Mouse (Mus musculus): ENCODE results near the gene Fut9. TPM values are rescaled to one million over a fixed set of nuclear protein-coding genes. Genes with fewer than 3 reads are reported as not detected.

Gene Fut9
- polyA plus RNA-seq (2014; fragmentation: Nextera tagmentation; extraction: Ambion mirVana) = 0.05 and 0.08 TPM in 2 replicates

DNA sequence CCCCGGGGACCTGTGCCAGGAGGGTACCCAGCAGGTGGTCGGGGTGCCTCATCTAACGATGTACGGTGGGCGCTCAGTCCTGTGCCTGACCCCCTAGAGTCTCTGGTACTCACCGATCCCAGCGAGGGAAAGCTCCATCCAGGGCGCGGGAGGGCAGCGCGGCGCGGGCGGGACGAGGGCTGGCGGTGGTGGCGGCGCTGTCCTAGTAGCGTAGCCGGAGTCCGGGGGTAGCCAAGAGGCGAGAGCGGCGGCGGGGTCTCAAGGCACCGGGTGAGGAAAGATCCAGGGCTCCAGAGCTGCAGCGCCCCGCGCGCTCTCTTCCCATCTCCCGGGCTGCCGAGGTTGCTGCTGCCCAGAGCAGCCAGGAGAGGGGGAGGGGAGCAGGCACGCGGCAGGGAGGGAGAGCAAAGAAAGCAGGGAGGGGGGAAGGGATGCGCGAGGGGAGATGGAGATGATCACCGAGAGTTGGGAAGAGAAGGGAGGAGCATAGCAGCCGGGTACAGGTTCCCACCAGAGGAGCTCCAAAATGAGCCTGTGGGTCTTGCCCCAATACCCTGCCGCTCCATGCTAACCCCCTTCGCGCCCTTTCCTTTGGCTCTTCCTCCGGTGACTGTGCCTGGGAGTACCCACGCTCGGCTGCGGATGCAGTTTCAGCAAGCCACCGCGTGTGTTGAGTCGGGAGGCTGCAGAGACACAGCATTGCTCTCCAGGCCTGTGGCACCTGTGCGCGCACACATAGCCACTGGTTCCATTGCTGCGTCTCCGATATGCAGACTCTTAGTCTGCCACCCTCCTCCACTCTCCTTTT, at the start of gene Fut9:
Fut9 (minus strand) TSS at position 769 of the 808 bp plus-strand sequence.
- DNase-seq (ENCODE audit: low spot score) = peak; percentile 68
- Histone ChIP-seq H3K9me3 (ENCODE audit: control insufficient read depth, low read length) (no peaks in the 10 kb centered on the region), H3K27ac (ENCODE audit: low read depth) (no peak within 1 kb of the TSS), H3K4me2 (ENCODE audit: low read length) (peak within 1 kb of the TSS; percentile 81), H3K9ac (ENCODE audit: low read length) (0 out of 2 replicates have a peak within 1 kb of the TSS, but pooled peaks have one; percentile 5), H3K36me3 (ENCODE audit: control insufficient read depth, insufficient read depth, low read length) (no peaks in the 10 kb centered on the region), H3K4me1 (replicated peaks; ENCODE audit: control insufficient read depth, insufficient read depth, low read length) (no peaks in the 10 kb centered on the region), H3K27me3 (replicated peaks; ENCODE audit: control insufficient read depth, insufficient read depth, low read length) (peaks cover 33% of the 10 kb centered on the region), H3K4me3 (ENCODE audit: low read depth, low read length) (peak within 1 kb of the TSS; percentile 40)
- under 1% methylated on average over 52 of the region's 52 CpGs for WGBS
- ATAC-seq (replicated peaks; ENCODE audit: low FRiP score, low TSS enrichment, low read depth) = peak; percentile 71; the same call in 1 of the 2 replicates

DNA sequence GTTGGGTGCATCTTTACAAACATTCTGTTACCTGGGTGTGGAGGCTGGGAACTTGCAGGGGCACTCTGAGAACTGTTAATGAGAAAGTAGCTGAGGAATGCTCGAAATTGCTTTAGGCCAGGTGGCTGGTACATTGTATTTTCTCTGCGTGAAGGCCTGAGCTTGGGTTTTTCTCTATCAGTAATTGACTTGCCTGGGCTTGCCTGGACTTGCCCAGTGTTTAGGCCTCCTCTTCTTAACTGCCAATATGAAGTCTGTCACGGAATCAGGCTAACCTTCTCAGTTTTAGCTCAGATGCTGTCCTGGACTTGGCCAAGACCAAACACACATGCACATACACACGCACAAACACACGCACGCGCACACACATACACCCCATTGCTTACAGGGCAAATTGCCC, 15.7 kb upstream of the Fut9 start:
- H3K4me2 ChIP-seq (ENCODE audit: low read length) = no peak overlapping the region
- DNase-seq (ENCODE audit: low spot score) (no peak), ATAC-seq (replicated peaks; ENCODE audit: low FRiP score, low TSS enrichment, low read depth) (no peak)
- no peaks in the 10 kb centered on the region for H3K9me3 ChIP-seq (ENCODE audit: control insufficient read depth, low read length)
- no peak overlapping the region for H3K9ac ChIP-seq (ENCODE audit: low read length)
- WGBS = 91% methylated on average over 7 of the region's 7 CpGs
- no peaks in the 10 kb centered on the region for H3K27me3 ChIP-seq (replicated peaks; ENCODE audit: control insufficient read depth, insufficient read depth, low read length)
- H3K4me3 ChIP-seq (ENCODE audit: low read depth, low read length) = no peak overlapping the region
- H3K4me1 ChIP-seq (replicated peaks; ENCODE audit: control insufficient read depth, insufficient read depth, low read length) = no peaks in the 10 kb centered on the region
- H3K36me3 ChIP-seq (ENCODE audit: control insufficient read depth, insufficient read depth, low read length) = no peaks in the 10 kb centered on the region
- H3K27ac ChIP-seq (ENCODE audit: low read depth) = no peak overlapping the region

GRCm38 (mm10) chr4:25813340-25813739, 13.3 kb upstream of the Fut9 start:
- WGBS = 76% methylated on average over 1 of the region's 1 CpGs
- H3K4me3 ChIP-seq (ENCODE audit: low read depth, low read length) = no peak overlapping the region
- H3K9ac ChIP-seq (ENCODE audit: low read length) = no peak overlapping the region
- no peaks in the 10 kb centered on the region for H3K9me3 ChIP-seq (ENCODE audit: control insufficient read depth, low read length)
- no peak overlapping the region for H3K4me2 ChIP-seq (ENCODE audit: low read length)
- H3K27me3 ChIP-seq (replicated peaks; ENCODE audit: control insufficient read depth, insufficient read depth, low read length) = no peaks in the 10 kb centered on the region
- no peak overlapping the region for H3K27ac ChIP-seq (ENCODE audit: low read depth)
- ATAC-seq (replicated peaks; ENCODE audit: low FRiP score, low TSS enrichment, low read depth) (no peak), DNase-seq (ENCODE audit: low spot score) (no peak)
- H3K4me1 ChIP-seq (replicated peaks; ENCODE audit: control insufficient read depth, insufficient read depth, low read length) = no peaks in the 10 kb centered on the region
- H3K36me3 ChIP-seq (ENCODE audit: control insufficient read depth, insufficient read depth, low read length) = no peaks in the 10 kb centered on the region

DNA sequence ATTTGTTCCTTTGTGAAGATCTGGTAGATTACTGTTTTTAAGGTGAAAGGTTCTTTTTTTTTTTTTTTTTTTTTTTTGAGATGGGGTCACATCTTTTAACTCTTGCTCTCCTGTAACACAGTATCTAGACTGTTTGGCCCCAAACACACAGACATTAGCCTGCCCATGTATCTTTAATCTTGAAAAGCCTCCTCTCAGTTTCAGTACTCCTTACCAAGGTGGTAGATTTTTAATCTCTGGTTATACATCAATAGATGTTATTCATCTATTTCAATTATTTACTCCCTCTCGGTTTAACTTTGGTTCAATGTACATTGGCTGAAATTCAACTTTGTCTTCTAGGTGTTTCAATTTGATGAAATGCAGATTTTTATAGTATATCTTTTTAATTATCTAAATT, 10.0 kb upstream of the Fut9 start:
- Histone ChIP-seq H3K4me2 (ENCODE audit: low read length) (no peak overlapping the region), H3K4me1 (replicated peaks; ENCODE audit: control insufficient read depth, insufficient read depth, low read length) (no peaks in the 10 kb centered on the region), H3K4me3 (ENCODE audit: low read depth, low read length) (no peak overlapping the region), H3K9me3 (ENCODE audit: control insufficient read depth, low read length) (no peaks in the 10 kb centered on the region), H3K27ac (ENCODE audit: low read depth) (no peak overlapping the region), H3K36me3 (ENCODE audit: control insufficient read depth, insufficient read depth, low read length) (no peaks in the 10 kb centered on the region), H3K27me3 (replicated peaks; ENCODE audit: control insufficient read depth, insufficient read depth, low read length) (no peaks in the 10 kb centered on the region), H3K9ac (ENCODE audit: low read length) (no peak overlapping the region)
- no peak for ATAC-seq (replicated peaks; ENCODE audit: low FRiP score, low TSS enrichment, low read depth)
- WGBS = 87% methylated on average over 1 of the region's 1 CpGs
- no peak for DNase-seq (ENCODE audit: low spot score)

- no peak overlapping the region for H3K4me2 ChIP-seq (ENCODE audit: low read length)
- H3K9me3 ChIP-seq (ENCODE audit: control insufficient read depth, low read length) = no peaks in the 10 kb centered on the region
- H3K36me3 ChIP-seq (ENCODE audit: control insufficient read depth, insufficient read depth, low read length) = no peaks in the 10 kb centered on the region
- no peak for ATAC-seq (replicated peaks; ENCODE audit: low FRiP score, low TSS enrichment, low read depth)
- no peaks in the 10 kb centered on the region for H3K4me1 ChIP-seq (replicated peaks; ENCODE audit: control insufficient read depth, insufficient read depth, low read length)
- WGBS = 86% methylated on average over 2 of the region's 2 CpGs
- H3K27ac ChIP-seq (ENCODE audit: low read depth) = no peak overlapping the region
- H3K9ac ChIP-seq (ENCODE audit: low read length) = no peak overlapping the region
- no peak for DNase-seq (ENCODE audit: low spot score)
- H3K4me3 ChIP-seq (ENCODE audit: low read depth, low read length) = no peak overlapping the region
- peaks cover 33% of the 10 kb centered on the region for H3K27me3 ChIP-seq (replicated peaks; ENCODE audit: control insufficient read depth, insufficient read depth, low read length)
Observed at GRCm38 (mm10) chr4:25801751-25802150, 1.7 kb upstream of the Fut9 start.

- no peaks in the 10 kb centered on the region for H3K9me3 ChIP-seq (ENCODE audit: control insufficient read depth, low read length)
- peak overlapping the region; percentile 81 for H3K4me2 ChIP-seq (ENCODE audit: low read length)
- ATAC-seq (replicated peaks; ENCODE audit: low FRiP score, low TSS enrichment, low read depth) = no peak
- H3K4me1 ChIP-seq (replicated peaks; ENCODE audit: control insufficient read depth, insufficient read depth, low read length) = no peaks in the 10 kb centered on the region
- DNase-seq (ENCODE audit: low spot score) = no peak
- no peaks in the 10 kb centered on the region for H3K36me3 ChIP-seq (ENCODE audit: control insufficient read depth, insufficient read depth, low read length)
- no peak overlapping the region for H3K9ac ChIP-seq (ENCODE audit: low read length)
- no peak overlapping the region for H3K27ac ChIP-seq (ENCODE audit: low read depth)
- 4% methylated on average over 5 of the region's 5 CpGs for WGBS
- H3K27me3 ChIP-seq (replicated peaks; ENCODE audit: control insufficient read depth, insufficient read depth, low read length) = peaks cover 33% of the 10 kb centered on the region
- H3K4me3 ChIP-seq (ENCODE audit: low read depth, low read length) = peak overlapping the region; percentile 40
Observed at GRCm38 (mm10) chr4:25800284-25800616, 206 bp upstream of the Fut9 start.

- H3K4me3 ChIP-seq (ENCODE audit: low read depth, low read length) = peak overlapping the region; percentile 40
- H3K4me1 ChIP-seq (replicated peaks; ENCODE audit: control insufficient read depth, insufficient read depth, low read length) = no peaks in the 10 kb centered on the region
- H3K4me2 ChIP-seq (ENCODE audit: low read length) = peak overlapping the region; percentile 81
- ATAC-seq (replicated peaks; ENCODE audit: low FRiP score, low TSS enrichment, low read depth) (no peak), DNase-seq (ENCODE audit: low spot score) (no peak)
- WGBS = under 1% methylated on average over 7 of the region's 7 CpGs
- no peak overlapping the region for H3K27ac ChIP-seq (ENCODE audit: low read depth)
- H3K27me3 ChIP-seq (replicated peaks; ENCODE audit: control insufficient read depth, insufficient read depth, low read length) = peaks cover 33% of the 10 kb centered on the region
- H3K9me3 ChIP-seq (ENCODE audit: control insufficient read depth, low read length) = no peaks in the 10 kb centered on the region
- H3K36me3 ChIP-seq (ENCODE audit: control insufficient read depth, insufficient read depth, low read length) = no peaks in the 10 kb centered on the region
- no peak overlapping the region for H3K9ac ChIP-seq (ENCODE audit: low read length)
Observed at GRCm38 (mm10) chr4:25799051-25799475, 981 bp downstream of the Fut9 start.

DNA sequence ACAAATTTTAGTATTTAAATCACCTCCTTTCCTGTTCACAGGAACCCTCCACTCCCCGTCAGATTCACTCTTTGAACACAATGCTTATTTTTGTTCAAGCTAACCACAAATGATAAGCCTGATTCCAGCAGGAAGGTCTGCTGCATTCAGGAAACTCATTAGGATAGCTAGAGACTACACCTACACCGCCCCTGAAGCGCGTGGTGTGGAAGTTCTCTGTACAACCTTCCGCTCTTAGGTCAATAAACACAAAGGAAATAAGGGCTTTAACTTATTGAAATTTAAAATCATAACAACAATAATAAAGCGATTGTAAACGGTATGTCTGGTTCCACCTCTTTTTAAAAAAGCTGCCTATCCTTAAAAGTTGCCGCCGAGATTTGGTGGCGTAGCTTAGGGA, 1.6 kb downstream of the Fut9 start:
- ATAC-seq (replicated peaks; ENCODE audit: low FRiP score, low TSS enrichment, low read depth) (no peak), DNase-seq (ENCODE audit: low spot score) (no peak)
- H3K9me3 ChIP-seq (ENCODE audit: control insufficient read depth, low read length) = no peaks in the 10 kb centered on the region
- 23% methylated on average over 10 of the region's 10 CpGs for WGBS
- no peak overlapping the region for H3K27ac ChIP-seq (ENCODE audit: low read depth)
- no peak overlapping the region for H3K4me3 ChIP-seq (ENCODE audit: low read depth, low read length)
- no peaks in the 10 kb centered on the region for H3K36me3 ChIP-seq (ENCODE audit: control insufficient read depth, insufficient read depth, low read length)
- H3K4me2 ChIP-seq (ENCODE audit: low read length) = no peak overlapping the region
- H3K27me3 ChIP-seq (replicated peaks; ENCODE audit: control insufficient read depth, insufficient read depth, low read length) = peaks cover 33% of the 10 kb centered on the region
- no peak overlapping the region for H3K9ac ChIP-seq (ENCODE audit: low read length)
- H3K4me1 ChIP-seq (replicated peaks; ENCODE audit: control insufficient read depth, insufficient read depth, low read length) = no peaks in the 10 kb centered on the region

DNA sequence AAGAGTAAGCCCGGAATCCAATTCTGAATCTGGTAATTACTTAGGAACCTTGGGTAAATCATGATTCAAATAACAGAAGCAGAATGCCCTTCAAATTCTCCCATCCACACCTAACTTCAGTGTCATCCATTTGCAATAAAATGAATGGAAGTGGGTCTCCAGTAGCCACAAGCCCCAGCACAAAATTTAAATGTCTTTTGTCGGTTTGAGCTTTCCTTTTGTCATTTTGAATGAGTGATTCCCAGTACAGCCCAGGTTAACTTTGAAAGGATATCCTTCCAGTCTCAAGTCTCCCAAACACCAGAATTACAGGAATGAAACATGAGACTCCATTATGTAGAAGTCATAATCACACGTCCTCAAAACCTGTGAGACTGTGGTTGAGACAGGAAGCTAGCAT, 3.9 kb downstream of the Fut9 start:
- no peak overlapping the region for H3K9ac ChIP-seq (ENCODE audit: low read length)
- H3K4me1 ChIP-seq (replicated peaks; ENCODE audit: control insufficient read depth, insufficient read depth, low read length) = no peaks in the 10 kb centered on the region
- no peaks in the 10 kb centered on the region for H3K36me3 ChIP-seq (ENCODE audit: control insufficient read depth, insufficient read depth, low read length)
- H3K4me3 ChIP-seq (ENCODE audit: low read depth, low read length) = no peak overlapping the region
- no peak for DNase-seq (ENCODE audit: low spot score)
- H3K9me3 ChIP-seq (ENCODE audit: control insufficient read depth, low read length) = no peaks in the 10 kb centered on the region
- WGBS = 41% methylated on average over 3 of the region's 3 CpGs
- H3K27ac ChIP-seq (ENCODE audit: low read depth) = no peak overlapping the region
- no peak overlapping the region for H3K4me2 ChIP-seq (ENCODE audit: low read length)
- ATAC-seq (replicated peaks; ENCODE audit: low FRiP score, low TSS enrichment, low read depth) = no peak
- peaks cover 33% of the 10 kb centered on the region for H3K27me3 ChIP-seq (replicated peaks; ENCODE audit: control insufficient read depth, insufficient read depth, low read length)

All from intestine, embryonic 14.5 days (tissue).